Mouse (Mus musculus) ES-E14 (cell line): ENCODE data around the gene Klhl26.

ENCODE experiments used
- CHD2 ChIP-seq: IDR thresholded peaks from 2 replicates; pipeline ENCODE4 v1.6.1; 2014; ENCODE audit warnings: mild to moderate bottlenecking, low read depth, low read length, inconsistent platforms
- HCFC1 ChIP-seq: IDR thresholded peaks from 2 replicates; pipeline ENCODE4 v1.6.1; 2012; ENCODE audit warnings: low read length, inconsistent platforms, borderline replicate concordance; ENCODE audit not compliant: insufficient read depth
- MAFK ChIP-seq: IDR thresholded peaks from 2 replicates; pipeline ENCODE4 v1.6.1; 2014; ENCODE audit warnings: mild to moderate bottlenecking, low read depth, low read length, inconsistent platforms; ENCODE audit not compliant: insufficient read depth
- ZC3H11A ChIP-seq: IDR thresholded peaks from 2 replicates; pipeline ENCODE4 v1.6.1; 2012; ENCODE audit warnings: low read depth, mild to moderate bottlenecking, inconsistent platforms, low read length, borderline replicate concordance

GRCm38 (mm10) chr8:70453852-70454251 lies 22.9 kb downstream of the Klhl26 start:
- no peak for TF ChIP-seq ZC3H11A
- TF ChIP-seq HCFC1 = no peak
- no peak for TF ChIP-seq MAFK
- TF ChIP-seq CHD2 = no peak
